Mouse (Mus musculus) adrenal gland, postnatal 4 days (tissue): ENCODE data around the gene Synpo2l. TPM values are rescaled to one million over a fixed set of nuclear protein-coding genes. Genes with fewer than 3 reads are reported as not detected.

Experiments
- DNase-seq, 2 experiments: peaks; one replicate each; pipeline ENCODE4 v3.0.0; 2021 to 2022; ENCODE audit warnings: low spot score in 2 of 2, mixed read lengths in 2 of 2
- total RNA-seq, 2 experiments: library from RNA; stranded (reverse); gene quantifications; 2 replicates each; pipeline ENCODE4 v1.2.3; 2021

Gene Synpo2l
- total RNA-seq, 2 experiments from 2014 or later: 3.6 to 11.8 TPM

DNA sequence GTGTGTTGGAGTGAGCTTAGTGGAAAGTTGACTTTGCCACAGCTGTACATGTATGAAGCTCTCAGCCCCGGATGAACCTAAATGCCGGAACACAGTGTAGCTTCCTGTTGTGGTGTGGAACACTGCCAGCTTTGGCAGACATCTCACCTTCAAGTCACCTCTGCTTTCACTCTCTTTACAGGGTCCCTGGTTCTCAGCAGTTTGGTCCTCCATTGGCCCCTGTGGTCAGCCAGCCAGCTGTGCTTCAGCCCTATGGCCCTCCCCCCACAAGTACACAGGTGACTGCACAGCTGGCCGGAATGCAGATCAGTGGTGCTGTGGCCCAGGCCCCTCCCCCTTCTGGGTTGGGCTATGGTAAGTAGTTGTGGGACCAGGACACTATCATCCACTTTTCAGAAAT is 14.3 kb upstream of the Synpo2l start:
- no peak for DNase-seq

DNA sequence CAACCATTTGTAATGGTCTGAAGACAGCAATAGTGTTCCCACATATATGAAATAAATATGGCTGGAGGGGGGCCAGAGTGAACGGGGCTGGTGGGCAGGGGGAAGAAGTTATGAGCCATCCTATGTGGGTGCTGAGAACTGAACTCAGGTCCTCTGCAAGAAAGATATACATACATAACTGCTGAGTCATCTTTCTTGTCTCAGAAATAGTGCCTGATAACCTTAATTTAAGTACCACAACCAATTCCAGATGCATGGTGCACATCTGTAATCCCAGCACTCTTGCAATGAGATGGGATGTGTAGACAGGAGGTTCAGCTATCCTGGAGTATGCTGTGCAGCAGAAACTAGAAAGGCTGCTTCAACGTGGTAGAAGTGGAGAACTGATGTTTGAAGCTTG is 13.6 kb upstream of the Synpo2l start:
- DNase-seq: no peak

DNA sequence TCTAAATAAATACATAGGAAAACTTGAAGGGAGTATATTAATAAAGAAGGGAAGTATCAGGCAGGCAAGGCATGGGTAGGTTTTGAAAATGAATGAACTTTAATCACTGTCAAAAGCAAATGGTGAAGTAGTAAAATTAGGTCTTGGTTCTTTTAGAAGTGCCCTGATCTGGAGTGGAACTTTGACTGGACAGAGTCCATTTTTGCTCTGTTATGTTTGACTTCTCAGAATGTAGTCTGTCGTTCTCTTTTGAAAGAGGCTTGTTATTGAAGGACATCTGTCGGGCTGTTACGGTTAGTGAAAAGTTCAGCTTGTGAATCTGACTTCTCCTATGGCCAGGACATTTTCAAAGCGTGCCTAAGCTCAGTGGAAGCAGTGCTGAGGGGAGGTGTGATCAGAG is 9.8 kb upstream of the Synpo2l start:
- no peak for DNase-seq

DNA sequence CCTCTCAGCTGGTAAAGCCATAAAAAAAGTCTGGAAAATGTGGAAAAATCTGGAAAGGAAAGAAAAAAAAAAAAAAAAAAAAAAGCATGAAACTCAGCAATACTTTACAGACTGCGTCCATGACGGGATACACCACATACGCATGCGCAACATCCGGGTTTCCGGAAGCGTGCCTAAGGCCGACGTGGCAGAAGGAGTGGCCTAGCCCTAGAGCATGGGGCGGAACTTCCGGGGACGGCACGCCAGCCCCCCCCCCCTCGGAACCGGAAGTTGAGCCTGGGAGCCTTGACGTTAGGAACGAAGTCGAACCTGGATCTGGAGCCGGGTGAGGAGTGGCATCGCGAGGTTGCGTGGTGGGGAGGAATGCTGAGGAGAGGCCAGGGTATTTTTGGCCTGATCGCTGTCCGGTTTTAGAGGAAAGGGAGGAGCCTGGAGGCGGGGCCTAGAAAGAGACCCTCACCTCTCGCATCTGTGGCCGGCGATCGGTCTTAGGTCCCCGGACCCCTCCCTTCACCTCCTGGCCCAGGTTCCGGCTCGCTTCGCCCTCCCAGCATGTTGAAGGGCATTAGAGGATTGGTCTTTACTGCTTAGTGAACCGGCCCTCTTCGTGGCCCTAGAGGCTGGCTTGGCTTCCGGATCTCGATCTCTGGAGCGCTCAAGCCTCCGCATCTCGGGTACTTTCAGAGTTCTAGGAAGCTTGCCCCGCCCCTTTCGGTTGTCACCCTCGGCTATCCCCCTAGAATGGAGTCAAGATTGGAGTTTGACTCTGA is 6.1 kb upstream of the Synpo2l start, which contains the start of gene Sec24c:
Gene Sec24c, plus strand, starts transcription at position 245 of the 770 bp plus-strand sequence.
- DNase-seq: peak; percentile 94 to 98

DNA sequence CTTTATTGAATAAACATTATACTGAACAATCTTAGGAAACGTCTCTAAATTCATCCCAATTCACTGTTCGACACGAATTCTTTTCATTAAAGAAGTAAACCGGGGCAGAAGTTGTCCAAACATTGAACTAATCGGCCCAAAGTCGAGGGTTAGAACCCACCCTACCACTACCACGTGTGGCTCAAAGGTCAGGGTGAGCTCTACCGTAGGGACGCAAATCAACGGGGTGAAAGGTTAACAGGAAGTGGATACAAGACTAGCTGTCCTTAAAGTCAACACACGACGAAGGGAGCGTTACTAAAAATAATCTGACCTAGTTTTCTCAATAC is 5.5 kb upstream of the Synpo2l start:
- no peak for DNase-seq

DNA sequence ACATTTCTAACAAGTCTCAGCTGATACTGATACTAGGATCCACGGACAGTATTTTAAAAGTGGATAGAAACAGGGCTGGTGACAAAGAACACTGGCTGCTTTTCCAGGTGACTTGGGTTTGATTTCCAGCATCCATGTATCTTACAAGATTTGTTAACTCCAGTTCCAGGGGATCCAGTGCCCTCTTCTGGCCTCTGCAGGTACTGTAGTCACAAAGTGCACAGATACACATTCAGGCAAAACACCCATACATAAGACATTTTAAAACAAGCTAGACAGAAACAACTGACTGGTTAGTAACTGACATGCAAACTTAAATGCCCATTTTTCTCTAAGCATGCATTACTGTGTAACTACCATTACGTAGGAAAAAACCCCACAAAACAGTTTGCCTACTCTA is 4.8 kb upstream of the Synpo2l start:
- DNase-seq: no peak

DNA sequence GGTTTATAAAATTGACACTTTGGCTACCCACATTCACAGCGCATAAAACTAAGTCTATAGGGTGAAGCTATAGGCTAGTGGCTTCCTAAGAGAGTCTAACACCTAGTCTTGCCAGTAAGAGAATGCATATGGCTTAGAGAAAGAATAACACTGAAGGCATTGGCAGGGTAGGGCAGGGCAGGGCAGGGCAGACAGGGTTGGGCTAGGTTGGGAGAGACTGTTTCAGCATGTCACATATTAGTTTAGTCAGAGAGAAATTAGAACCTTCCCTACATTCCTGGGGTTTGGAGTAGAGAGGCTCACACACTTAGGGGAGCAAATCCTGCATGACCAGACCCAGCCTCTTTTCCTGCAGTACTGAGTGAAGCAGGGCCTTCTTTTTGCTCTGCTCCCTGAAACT is 685 bp downstream of the Synpo2l start:
- DNase-seq: no peak

DNA sequence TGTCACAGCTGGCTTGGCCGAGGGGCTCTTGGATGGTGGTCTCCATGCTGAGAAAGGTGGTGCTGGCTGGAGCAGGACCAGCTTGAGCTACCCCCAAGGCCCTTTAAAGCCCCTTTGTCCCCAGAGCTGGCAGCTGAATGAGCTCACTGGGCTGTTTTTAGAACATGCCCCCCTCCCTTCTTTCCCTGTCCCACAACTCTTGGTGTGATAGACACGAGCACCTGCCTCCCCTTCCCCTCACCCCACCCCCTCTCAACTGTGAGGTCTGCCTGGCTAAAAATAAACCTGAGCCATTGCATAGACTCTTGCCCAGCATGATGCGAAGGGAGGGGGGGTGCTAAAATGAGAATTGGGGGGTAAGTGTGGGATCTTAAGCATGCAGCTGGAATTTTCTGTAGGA is 3.7 kb downstream of the Synpo2l start:
- no peak for DNase-seq

DNA sequence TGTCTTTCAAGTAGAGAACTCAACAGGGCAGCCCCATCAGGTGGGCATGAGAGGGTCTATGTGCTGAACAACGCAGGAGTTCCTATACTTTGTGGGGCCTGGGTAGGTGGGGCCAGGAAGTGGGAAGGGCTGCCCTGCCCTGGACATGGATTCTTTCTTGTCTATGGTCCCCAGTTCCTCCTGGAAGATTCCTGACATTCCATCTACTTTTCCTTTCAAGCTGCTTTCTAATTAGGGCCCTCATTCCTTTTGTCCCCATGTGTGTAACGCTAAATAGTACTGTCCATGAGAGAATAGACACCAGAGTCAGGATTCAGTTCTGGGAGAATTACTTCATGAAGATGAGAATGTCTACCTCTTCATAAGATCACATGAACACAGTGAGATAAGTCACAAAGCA is 4.6 kb downstream of the Synpo2l start:
- DNase-seq: no peak

DNA sequence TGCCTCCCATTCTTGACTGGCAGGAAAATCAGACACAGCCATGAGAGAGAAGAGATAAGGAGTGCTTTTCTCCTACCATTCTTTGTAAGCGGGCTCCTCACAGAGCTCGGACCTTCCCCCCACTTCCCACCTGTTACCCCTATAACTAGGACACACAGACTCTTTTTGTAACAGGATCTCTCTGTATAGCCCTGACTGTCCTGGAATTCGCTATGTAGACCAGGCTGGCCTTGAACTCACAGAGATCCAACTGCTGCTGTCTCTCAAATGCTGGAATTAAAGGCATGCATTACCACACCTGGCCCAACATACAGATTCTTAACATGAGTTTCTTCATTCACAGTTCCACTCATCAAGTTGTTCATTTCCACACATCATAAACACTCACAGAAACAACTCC is 5.4 kb downstream of the Synpo2l start:
- no peak for DNase-seq

DNA sequence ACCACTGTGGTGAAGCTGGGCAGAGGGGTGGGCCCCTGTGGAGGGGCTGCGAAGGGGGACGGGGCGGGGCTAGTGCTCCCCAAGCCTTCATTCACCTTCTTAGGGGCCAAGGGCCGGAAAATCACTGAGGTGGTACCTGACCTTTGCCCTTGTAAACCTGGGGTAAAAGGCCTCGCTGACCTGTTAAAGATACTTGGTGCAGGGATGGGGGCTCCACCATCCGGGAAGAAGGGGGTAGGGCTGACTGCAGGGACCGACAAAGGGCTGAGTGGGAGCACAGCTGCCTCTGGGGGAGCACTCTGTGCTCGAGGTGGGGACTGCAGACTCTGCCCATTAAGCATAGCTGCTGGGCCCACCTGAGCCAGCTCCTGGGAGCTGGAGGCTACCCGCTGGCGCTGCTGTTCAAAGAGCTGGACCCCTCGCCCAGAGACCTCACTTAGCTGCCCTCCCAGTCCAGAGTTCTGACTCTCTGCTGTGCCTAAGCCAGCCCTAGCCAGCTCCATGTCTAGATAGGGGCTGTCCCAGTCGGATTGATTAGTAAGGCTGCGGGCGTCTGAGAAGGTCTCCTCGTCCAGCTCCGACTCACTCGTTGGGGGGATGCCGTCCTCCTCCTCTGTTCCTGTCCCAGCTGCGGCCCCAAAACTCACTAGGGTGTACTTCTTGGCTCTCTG is 6.4 kb downstream of the Synpo2l start:
- DNase-seq: no peak

DNA sequence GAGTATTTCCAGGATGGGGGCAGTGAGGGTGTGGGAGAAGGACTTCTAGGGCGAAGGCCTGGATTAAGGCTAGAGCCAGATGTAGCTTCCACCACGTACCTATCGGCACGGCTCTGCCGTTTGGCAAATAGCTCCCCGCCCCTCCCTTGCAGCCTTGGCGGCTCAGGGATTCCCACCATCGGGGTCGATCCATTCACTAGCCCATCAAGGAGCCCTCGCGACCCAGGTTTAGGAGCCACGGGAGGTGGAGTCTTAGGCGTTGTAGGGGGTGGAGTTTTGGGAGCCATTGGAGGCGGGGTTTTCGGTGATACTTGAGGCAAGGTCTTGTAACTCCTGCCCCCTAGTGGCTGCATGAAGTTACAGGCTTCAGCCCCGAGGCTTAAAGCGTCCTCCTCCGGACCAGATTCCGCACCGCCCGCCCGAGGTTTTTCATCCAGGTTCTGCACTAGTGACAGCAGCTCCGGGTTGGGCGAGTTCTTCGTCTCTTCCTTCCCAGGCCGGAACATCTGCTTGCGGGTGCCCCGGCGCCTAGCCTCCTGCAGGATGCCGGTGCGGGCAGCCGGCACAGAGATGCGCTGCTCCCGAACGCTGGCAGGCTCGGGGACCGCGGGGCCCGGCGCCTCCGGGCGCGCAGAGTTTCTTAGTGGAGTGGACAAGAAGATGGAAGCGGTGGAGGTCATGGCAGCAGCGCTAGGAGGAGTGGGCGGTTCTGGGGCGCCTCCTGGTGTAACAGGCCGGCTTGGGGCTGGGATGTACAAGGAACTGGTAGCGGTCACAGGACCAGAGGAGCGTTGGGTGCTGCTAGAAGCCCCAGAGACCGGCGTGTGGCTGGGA is 7.1 kb downstream of the Synpo2l start:
- DNase-seq: peak; percentile 67 to 89

DNA sequence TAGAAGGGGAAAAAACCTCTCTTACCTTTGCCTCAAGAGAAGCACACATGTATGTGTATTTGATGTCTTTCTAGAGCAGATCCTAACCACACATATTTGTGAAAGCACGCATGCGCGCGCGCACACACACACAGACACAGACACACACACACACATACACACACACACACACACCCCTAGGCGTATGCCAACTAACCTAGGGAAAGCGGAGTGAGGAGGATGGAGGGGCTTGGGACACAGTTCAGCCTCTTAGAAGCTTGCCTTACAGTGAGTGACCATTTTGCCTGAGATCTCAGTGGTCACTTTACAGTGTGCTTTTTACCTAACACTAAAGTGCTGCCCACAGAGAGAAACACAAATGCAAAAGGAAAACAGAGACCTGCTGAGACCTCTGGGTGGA is 8.5 kb downstream of the Synpo2l start:
- no peak for DNase-seq

DNA sequence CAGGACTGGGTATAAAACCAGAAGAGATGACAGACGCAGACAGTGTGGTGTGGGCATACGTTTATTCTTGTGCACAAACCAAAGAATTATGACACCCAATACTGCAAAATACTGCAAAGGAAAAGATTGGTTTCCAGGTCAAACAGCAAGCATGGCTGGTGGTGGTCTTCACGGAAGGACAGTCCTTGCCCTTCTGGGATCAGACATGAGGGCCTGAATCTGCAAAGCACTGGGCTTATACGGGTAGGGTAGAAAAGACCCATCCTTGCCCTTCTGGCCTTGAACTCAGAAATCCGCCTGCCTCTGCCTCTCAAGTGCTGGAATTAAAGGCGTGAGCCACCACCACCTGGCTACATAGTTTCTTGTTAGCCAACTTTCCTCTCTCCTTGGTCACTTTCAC is 9.3 kb downstream of the Synpo2l start:
- no peak for DNase-seq

DNA sequence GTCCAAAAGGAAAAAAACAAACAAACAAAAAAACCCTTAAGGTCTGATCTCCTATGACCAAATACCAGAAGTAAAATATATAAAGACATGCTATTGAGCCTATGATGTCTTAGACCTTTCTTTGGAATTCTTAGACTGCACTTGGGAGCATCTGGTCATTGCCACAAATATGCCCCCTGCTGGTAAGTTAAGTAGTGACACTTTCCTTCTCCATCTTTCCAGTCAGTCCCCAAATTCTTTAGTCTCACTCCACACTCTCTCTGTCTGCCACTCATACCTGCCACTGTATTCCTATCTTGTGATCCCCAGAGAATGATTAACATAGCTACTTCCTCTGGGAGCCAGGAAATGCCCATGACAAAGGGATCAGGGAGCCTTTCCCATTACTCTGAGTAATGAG is 9.8 kb downstream of the Synpo2l start:
- no peak for DNase-seq

DNA sequence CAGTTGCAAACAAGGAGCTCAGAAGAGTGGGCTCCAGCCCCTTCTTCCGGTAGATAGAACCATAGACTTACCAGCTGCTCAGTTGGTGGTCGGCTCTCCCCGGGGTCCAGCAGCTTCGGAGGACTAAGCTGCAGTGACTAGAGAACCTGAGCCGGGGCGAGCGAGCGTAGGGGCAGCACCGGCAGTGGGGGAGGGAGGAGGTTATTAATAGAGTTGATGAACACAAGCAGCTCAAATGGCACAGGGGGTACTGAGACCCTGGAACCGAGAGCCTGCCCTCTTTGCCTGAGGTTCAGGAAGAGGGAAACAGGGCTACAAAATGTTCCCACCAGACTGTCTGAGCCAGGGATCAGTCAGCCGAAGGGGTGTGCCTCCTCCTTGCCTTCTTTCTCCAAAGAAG is 11.8 kb downstream of the Synpo2l start, which contains the start of gene Myoz1:
Gene Myoz1, minus strand, starts transcription at position 180 of the 400 bp plus-strand sequence.
- DNase-seq: no peak

DNA sequence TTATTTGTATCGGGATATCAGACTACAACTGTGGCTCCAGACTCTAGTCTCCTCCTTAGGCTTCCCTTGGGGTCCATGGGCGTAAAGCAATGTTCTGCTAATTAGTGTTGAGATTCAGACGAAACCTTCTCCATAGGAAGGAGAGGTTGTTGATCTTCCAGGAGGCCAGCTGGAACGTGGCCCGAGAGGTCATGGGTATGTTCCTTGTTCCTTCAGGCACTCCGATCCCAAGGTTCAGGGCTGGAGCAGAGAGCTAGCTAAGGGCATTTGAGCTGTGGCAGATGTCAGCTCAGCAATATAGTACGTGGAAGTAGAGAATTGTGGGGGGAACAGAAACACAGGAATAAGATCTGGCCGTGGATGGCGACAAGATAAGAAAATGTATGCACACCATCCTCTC is 12.4 kb downstream of the Synpo2l start:
- no peak for DNase-seq

DNA sequence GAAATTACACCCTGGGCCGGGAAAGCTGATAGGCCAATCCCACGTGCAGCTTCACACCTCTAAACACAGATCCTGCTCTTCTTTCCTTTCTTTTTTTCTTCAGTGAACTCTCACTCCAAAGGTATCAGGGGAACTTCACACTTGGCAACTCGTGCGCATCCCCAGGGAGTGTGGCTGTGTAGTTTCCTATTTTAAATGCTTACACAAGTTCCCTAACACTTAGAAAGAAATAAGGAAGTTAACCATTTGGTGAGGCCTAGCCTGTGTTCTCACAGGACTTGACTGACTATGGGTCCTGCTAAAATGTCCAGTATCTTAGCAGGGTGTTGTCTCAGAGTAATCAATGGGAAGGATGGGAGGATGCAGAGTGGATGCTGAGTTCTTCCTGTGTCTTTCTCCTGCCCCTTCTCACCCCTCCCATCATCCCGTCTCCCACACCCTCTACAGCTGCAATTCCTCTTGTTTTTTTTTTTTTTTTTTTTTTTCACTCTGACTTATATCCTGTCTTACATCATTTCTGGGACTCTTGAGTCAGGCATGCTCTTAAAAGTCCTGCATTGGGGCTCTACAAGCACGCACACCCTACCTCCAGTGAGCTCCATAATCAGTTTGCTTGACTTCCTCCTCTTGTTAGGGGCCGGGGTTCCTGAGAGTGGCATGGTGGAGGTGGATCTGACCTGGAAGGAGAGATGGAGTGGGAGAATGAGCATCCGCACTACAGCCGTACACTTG is 13.3 kb downstream of the Synpo2l start:
- no peak for DNase-seq

DNA sequence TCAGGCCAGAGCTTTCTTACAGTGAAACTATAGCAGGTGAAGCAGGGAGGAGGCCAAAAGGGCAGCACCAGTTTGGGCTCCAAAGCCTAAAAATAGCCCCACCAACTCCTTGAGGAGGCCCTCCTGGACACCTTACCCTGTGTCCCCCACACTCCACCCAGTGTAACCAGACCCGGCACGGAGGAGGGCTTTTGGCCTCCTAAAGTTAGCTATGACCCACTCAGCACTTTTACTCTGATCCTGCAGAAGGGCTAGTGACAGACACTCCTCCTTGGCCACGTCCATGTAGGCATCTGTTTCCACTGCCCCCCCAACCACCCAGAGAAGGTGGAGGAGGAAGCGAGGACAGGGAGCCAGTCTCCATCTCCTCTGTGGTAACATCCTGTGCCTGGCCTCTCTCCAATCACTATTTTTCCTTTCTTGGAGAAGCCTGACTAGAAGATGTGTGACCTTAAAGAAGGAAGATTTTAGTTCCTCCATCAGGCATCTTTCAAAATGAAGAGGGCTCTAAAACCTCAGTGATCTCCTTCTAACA is 16.4 kb downstream of the Synpo2l start:
- no peak for DNase-seq

DNA sequence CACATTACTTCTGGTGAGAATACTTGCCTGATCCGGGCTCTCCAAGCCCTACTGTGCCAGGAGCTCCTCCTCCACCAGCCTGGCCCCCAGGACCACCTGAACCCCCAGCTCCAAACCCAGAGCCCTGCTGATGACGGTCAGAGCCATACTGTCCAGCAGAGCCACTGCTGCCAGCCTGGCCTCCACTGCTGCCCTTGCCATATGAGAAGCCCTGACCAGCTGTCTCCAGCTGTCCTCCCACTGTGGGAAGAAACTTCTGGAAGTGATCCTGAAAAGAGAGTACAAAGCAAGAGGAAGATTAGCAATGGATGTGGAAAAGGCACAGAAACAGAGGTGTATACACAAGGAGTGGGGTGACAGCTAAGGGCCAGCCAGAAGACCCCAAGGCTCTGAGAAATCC is 17.2 kb downstream of the Synpo2l start:
- no peak for DNase-seq

DNA sequence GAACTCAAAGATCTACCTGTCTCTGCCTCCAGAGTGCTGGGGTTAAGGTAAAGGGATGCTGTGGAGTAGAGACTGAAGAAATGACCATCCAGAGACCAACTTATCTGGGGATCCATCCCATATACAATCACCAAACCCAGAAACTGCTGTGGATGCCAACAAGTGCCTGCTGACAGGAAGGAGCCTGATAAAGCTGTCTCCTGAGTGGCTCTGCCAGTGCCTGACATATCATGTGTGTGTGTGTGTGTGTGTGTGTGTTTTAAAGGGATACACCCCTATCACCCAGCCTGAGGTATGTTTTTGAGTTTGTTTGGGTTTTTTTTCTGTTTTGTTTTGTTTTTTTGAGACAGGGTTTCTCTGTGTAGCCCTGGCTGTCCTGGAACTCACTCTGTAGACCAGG is 21.8 kb downstream of the Synpo2l start:
- no peak for DNase-seq
